Mouse (Mus musculus) embryonic fibroblast, embryonic 13.5 days (primary cell): ENCODE results near the gene Mas1.

Experiments
- CTCF ChIP-seq: IDR thresholded peaks from 2 replicates; pipeline ENCODE4 v1.5.1; 2011; ENCODE audit warnings: mild to moderate bottlenecking, control low read depth, low read length, moderate library complexity, borderline replicate concordance; ENCODE audit not compliant: insufficient read depth
- POLR2A ChIP-seq: IDR thresholded peaks from 2 replicates; pipeline ENCODE4 v1.6.1; 2011; ENCODE audit warnings: low read depth, mild to moderate bottlenecking, control low read depth, low read length, moderate library complexity

- TF ChIP-seq CTCF, result no peak
- TF ChIP-seq POLR2A, result no peak
These were observed 59.1 kb downstream of the Mas1 start for GRCm38 (mm10) chr17:12808851-12809250.
